Mouse (Mus musculus) bone marrow macrophage, adult 2 months (primary cell): ENCODE measurements around the gene Gm20815. TPM values are rescaled to one million over a fixed set of nuclear protein-coding genes. Genes with fewer than 3 reads are reported as not detected.
"Not testable (repeated sequence)": the region's sequence is repeated elsewhere in the genome, so short reads cannot be mapped to it uniquely, and the experiment has no call there.

Source experiments
- H3K27ac ChIP-seq: 2 replicates; pipeline ENCODE4 v1.5.1; 2012; ENCODE audit warnings: low read depth, low read length; ENCODE audit not compliant: insufficient read depth
- H3K4me1 ChIP-seq: 2 replicates; pipeline ENCODE4 v1.6.1; 2012; ENCODE audit warnings: low read length; ENCODE audit not compliant: control insufficient read depth, insufficient read depth
- H3K4me3 ChIP-seq: 2 replicates; pipeline ENCODE4 v1.5.1; 2012; ENCODE audit warnings: mild to moderate bottlenecking, low read length, moderate library complexity; ENCODE audit not compliant: insufficient read depth
- polyA plus RNA-seq: library from polyadenylated mRNA; stranded (reverse); fragments of >200 nt; gene quantifications from 2 replicates; pipeline ENCODE4 v1.2.4, GENCODE M21; 2012; ENCODE audit not compliant: missing spikeins, insufficient read depth, insufficient read length

The Gm20815 gene
- polyA plus RNA-seq = not detected in 2 replicates

GRCm38 (mm10) chrY:8835069-8835468, at the start of gene Gm20815:
Gm20815 (minus strand) TSS chrY:8835169.
- not testable (repeated sequence) for H3K27ac ChIP-seq, H3K4me1 ChIP-seq

More at GRCm38 (mm10) chrY:8835069-8835468, at the start of gene Gm20815:
- not testable (repeated sequence) for H3K4me3 ChIP-seq
